Mouse (Mus musculus) lung, postnatal 0 days (tissue): ENCODE results near the gene Cd101.

Source experiments
- CTCF ChIP-seq: IDR thresholded peaks from 2 replicates; pipeline ENCODE4 v1.5.1; 2016; ENCODE audit warnings: antibody characterized with exemption, mild to moderate bottlenecking
- EP300 ChIP-seq: IDR thresholded peaks from 2 replicates; pipeline ENCODE4 v1.6.1; 2016; ENCODE audit warnings: antibody characterized with exemption, mild to moderate bottlenecking, control low read depth

GRCm38 (mm10) chr3:101049997-101050396, 20.6 kb upstream of the Cd101 start:
- TF ChIP-seq CTCF (no peak), EP300 (no peak)
